Mouse (Mus musculus): ENCODE data around the gene Pbx1.

DNA sequence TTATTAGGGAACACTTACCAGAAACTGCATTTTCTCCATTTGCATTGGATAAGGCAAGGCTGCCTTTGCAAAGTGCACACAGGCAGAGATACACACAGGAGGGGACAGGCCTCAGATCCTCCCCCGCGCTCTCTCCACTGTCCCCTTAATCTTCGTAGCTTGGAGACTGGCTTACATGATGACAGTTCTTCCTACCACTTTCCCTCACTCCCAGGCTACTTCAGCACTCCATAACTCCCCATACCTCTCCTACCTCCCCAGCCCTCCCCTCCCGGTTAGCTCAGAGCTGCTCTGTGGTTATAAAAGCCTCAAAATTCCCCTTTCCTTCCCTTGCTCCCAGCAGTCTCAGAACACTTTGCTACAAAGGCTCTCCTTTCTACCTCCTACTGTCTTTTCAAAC is 106.3 kb downstream of the Pbx1 start:
- TF ChIP-seq ZC3H11A (IDR thresholded peaks at IDR 0.05; ENCODE audit: borderline replicate concordance, low read depth, low read length), result no peak
- no peak for TF ChIP-seq ZNF384 (IDR thresholded peaks at IDR 0.05; ENCODE audit: low read depth, low read length)
- no peak for TF ChIP-seq MAFK (IDR thresholded peaks at IDR 0.05; ENCODE audit: insufficient read depth, low read depth, low read length)
- no peak for TF ChIP-seq HCFC1 (IDR thresholded peaks at IDR 0.05; ENCODE audit: borderline replicate concordance, insufficient read depth, low read length)
- TF ChIP-seq CHD2 (IDR thresholded peaks at IDR 0.05; ENCODE audit: low read depth, low read length), result no peak

Measured in ES-E14 (cell line).